Comparison of ENCODE assay signal across 8 mouse cellular contexts in genomic region chr16:33942341-33942740, GRCm38 (mm10). TPM values are rescaled to one million over a fixed set of nuclear protein-coding genes. Genes with fewer than 3 reads are reported as not detected.
DNase-seq lines count a peak whose midpoint lies in the region; ATAC-seq lines count a peak whose summit lies in the region.

No protein-coding gene starts in this region.

- H3K36me3 ChIP-seq in kidney, embryonic 14.5 days (ENCODE audit: control insufficient read depth, insufficient read depth, low read length): no peaks in the 10 kb centered on the region; the same call in 1 of the 2 replicates
- H3K36me3 ChIP-seq in forebrain, embryonic 15.5 days: no peaks in the 10 kb centered on the region

- no peak overlapping the region for H3K4me3 ChIP-seq in kidney, embryonic 14.5 days (ENCODE audit: low read length)
- H3K4me3 ChIP-seq in forebrain, embryonic 15.5 days: no peak overlapping the region

- H3K9ac ChIP-seq in kidney, embryonic 14.5 days (ENCODE audit: low read depth, low read length): no peak overlapping the region
- no peak overlapping the region for H3K9ac ChIP-seq in forebrain, embryonic 15.5 days (replicated peaks)

- 41% methylated on average over 11 of the region's 11 CpGs for WGBS in kidney, embryonic 14.5 days
- WGBS in forebrain, embryonic 15.5 days: 62% methylated on average over 11 of the region's 11 CpGs

- H3K27me3 ChIP-seq in kidney, embryonic 14.5 days (ENCODE audit: control insufficient read depth, insufficient read depth, low read length): no peaks in the 10 kb centered on the region
- no peaks in the 10 kb centered on the region; the same call in 1 of the 2 replicates for H3K27me3 ChIP-seq in forebrain, embryonic 15.5 days

- H3K4me2 ChIP-seq in kidney, embryonic 14.5 days (replicated peaks; ENCODE audit: low read depth, low read length): no peak overlapping the region
- no peak overlapping the region for H3K4me2 ChIP-seq in forebrain, embryonic 15.5 days (replicated peaks)

- no peak overlapping the region; the same call in 1 of the 2 replicates for H3K27ac ChIP-seq in kidney, embryonic 14.5 days (ENCODE audit: low read depth, low read length)
- no peak overlapping the region for H3K27ac ChIP-seq in forebrain, embryonic 15.5 days (replicated peaks)

- H3K9me3 ChIP-seq in kidney, embryonic 14.5 days (ENCODE audit: control insufficient read depth, low read length): no peaks in the 10 kb centered on the region
- no peaks in the 10 kb centered on the region for H3K9me3 ChIP-seq in forebrain, embryonic 15.5 days

- H3K4me1 ChIP-seq in kidney, embryonic 14.5 days (ENCODE audit: control insufficient read depth, insufficient read depth, low read length): peaks cover 56% of the 10 kb centered on the region
- H3K4me1 ChIP-seq in forebrain, embryonic 15.5 days: peaks cover 19% of the 10 kb centered on the region

- peak; percentile 30; the same call in 1 of the 2 replicates for ATAC-seq in kidney, embryonic 14.5 days (ENCODE audit: low FRiP score, low TSS enrichment)
- ATAC-seq in forebrain, embryonic 15.5 days (replicated peaks): no peak

- peak; percentile 66 for DNase-seq in cerebellum, adult 9-11 months
- DNase-seq in cerebellum, postnatal 36 days: no peak
- DNase-seq in MN1 (ENCODE audit: low spot score): peak; percentile 51
- DNase-seq in heart, adult 11 months: peak; percentile 98
- peak; percentile 39 for DNase-seq in yolk sac, embryonic 10.5 days (ENCODE audit: low spot score)
- DNase-seq in frontal cortex, postnatal 25 days (ENCODE audit: low spot score in 2 of 2): no peak

RNA-seq across cellular contexts. Expression of gene Umps, which starts 24.5 kb away (rescaled TPM):
- 49.7 and 72.2 TPM in 2 replicates for polyA plus RNA-seq in kidney, embryonic 14.5 days (2014; fragmentation: Nextera tagmentation; extraction: Ambion mirVana)
- 32.9 and 34.5 TPM in 2 replicates for polyA plus RNA-seq in forebrain, embryonic 15.5 days (2015; fragmentation: Nextera tagmentation; extraction: Ambion mirVana)

Comparison
In these comparisons a context has a peak if more than half of its experiments do, and no peak if none do; other contexts are left out.
1. DNase-seq: peak in cerebellum, adult 9-11 months (single experiment), MN1 (single experiment), heart, adult 11 months (single experiment) and yolk sac, embryonic 10.5 days (single experiment); none in cerebellum, postnatal 36 days (0 of 2) and frontal cortex, postnatal 25 days (0 of 2).